Mouse (Mus musculus) lung, adult 2 months (tissue): ENCODE data around the gene Tbcel. TPM values are rescaled to one million over a fixed set of nuclear protein-coding genes. Genes with fewer than 3 reads are reported as not detected.

Experiments used
- DNase-seq: peaks from one replicate; pipeline ENCODE4 v3.0.0; 2022
- H3K4me1 ChIP-seq: fragments of 200-500 bp; 2 replicates; pipeline ENCODE4 v1.6.1; 2011; ENCODE audit warnings: low read length; ENCODE audit not compliant: control insufficient read depth, insufficient read depth
- H3K4me3 ChIP-seq: fragments of 200-500 bp; replicated peaks from 2 replicates; pipeline ENCODE3; 2011; ENCODE audit warnings: low read depth, mild to moderate bottlenecking, control low read depth, low read length; ENCODE audit errors: extremely low read depth
- CTCF ChIP-seq: fragments of 200-500 bp; IDR thresholded peaks from 2 replicates; pipeline ENCODE4 v1.5.1; 2011; ENCODE audit warnings: mild to moderate bottlenecking, low read length, control low read depth; ENCODE audit not compliant: insufficient read depth
- POLR2A ChIP-seq: fragments of 200-500 bp; IDR thresholded peaks from 2 replicates; pipeline ENCODE4 v1.6.1; 2011; ENCODE audit warnings: low read depth, mild to moderate bottlenecking, control low read depth, low read length, borderline replicate concordance; ENCODE audit errors: extremely low read depth
- WGBS: fragments of 180-500 bp; shearing (Covaris S2); methylation state at CpG from one replicate; pipeline ENCODE4 v1.1.7; 2018; 5-methylcytosine and 5-hydroxymethylcytosine counted together
- polyA plus RNA-seq: library from polyadenylated mRNA; depleted of rRNA; stranded (reverse); fragments of >200 nt; gene quantifications from 2 replicates; pipeline ENCODE4 v1.2.3, GENCODE M21; 2012

Tbcel gene
- polyA plus RNA-seq, 1 experiment, result 19.9 TPM

- H3K4me1 ChIP-seq, result no peaks in the 10 kb centered on the region
- no peak for TF ChIP-seq POLR2A
- no peak for TF ChIP-seq CTCF
- whole genome bisulfite sequencing, result 55% methylated on average over 4 of the region's 4 CpGs
- no peak for DNase-seq
- no peak overlapping the region for H3K4me3 ChIP-seq
Observed at GRCm38 (mm10) chr9:42405736-42406135, 101.9 kb downstream of the Tbcel start.

- H3K4me3 ChIP-seq, result no peak overlapping the region
- no peaks in the 10 kb centered on the region for H3K4me1 ChIP-seq
- no peak for DNase-seq
- TF ChIP-seq CTCF, result no peak
- no peak for TF ChIP-seq POLR2A
- 87% methylated on average over 6 of the region's 6 CpGs for WGBS
Observed at GRCm38 (mm10) chr9:42401486-42401885, 106.1 kb downstream of the Tbcel start.

- no peaks in the 10 kb centered on the region for H3K4me1 ChIP-seq
- 85% methylated on average over 6 of the region's 6 CpGs for WGBS
- DNase-seq, result no peak
- TF ChIP-seq CTCF (no peak), POLR2A (no peak)
- no peak within 1 kb of the TSS for H3K4me3 ChIP-seq
Observed at GRCm38 (mm10) chr9:42399829-42400228, 107.8 kb downstream of the Tbcel start, which contains the start of gene Tecta. Gene Tecta, minus strand, starts transcription at chr9:42399929.

GRCm38 (mm10) chr9:42396141-42396540 lies 111.5 kb downstream of the Tbcel start:
- DNase-seq, result no peak
- no peaks in the 10 kb centered on the region for H3K4me1 ChIP-seq
- H3K4me3 ChIP-seq, result no peak overlapping the region
- no peak for TF ChIP-seq POLR2A
- no peak for TF ChIP-seq CTCF
- 52% methylated on average over 2 of the region's 2 CpGs for WGBS

- no peaks in the 10 kb centered on the region for H3K4me1 ChIP-seq
- no peak for DNase-seq
- no peak for TF ChIP-seq CTCF
- TF ChIP-seq POLR2A, result no peak
- H3K4me3 ChIP-seq, result no peak overlapping the region
- 87% methylated on average over 6 of the region's 6 CpGs for WGBS
Observed at GRCm38 (mm10) chr9:42394903-42395302, 112.7 kb downstream of the Tbcel start.

- WGBS, result 87% methylated on average over 8 of the region's 8 CpGs
- no peak for TF ChIP-seq CTCF
- no peak for TF ChIP-seq POLR2A
- no peak overlapping the region for H3K4me3 ChIP-seq
- no peaks in the 10 kb centered on the region for H3K4me1 ChIP-seq
- no peak for DNase-seq
Observed at GRCm38 (mm10) chr9:42394321-42394720, 113.3 kb downstream of the Tbcel start.

- Histone ChIP-seq H3K4me3 (no peak overlapping the region), H3K4me1 (no peaks in the 10 kb centered on the region)
- 35% methylated on average over 6 of the region's 6 CpGs for WGBS
- DNase-seq, result no peak
- TF ChIP-seq CTCF, result no peak
- TF ChIP-seq POLR2A, result no peak
Observed at GRCm38 (mm10) chr9:42392927-42393326, 114.7 kb downstream of the Tbcel start.

GRCm38 (mm10) chr9:42388490-42388889 lies 119.1 kb downstream of the Tbcel start:
- no peak for DNase-seq
- Histone ChIP-seq H3K4me1 (no peaks in the 10 kb centered on the region), H3K4me3 (no peak overlapping the region)
- TF ChIP-seq POLR2A (no peak), CTCF (no peak)
- WGBS, result 55% methylated on average over 4 of the region's 4 CpGs

GRCm38 (mm10) chr9:42387038-42387437 lies 120.6 kb downstream of the Tbcel start:
- WGBS, result 63% methylated on average over 8 of the region's 8 CpGs
- TF ChIP-seq POLR2A (no peak), CTCF (no peak)
- no peak overlapping the region for H3K4me3 ChIP-seq
- no peaks in the 10 kb centered on the region for H3K4me1 ChIP-seq
- DNase-seq, result no peak

- TF ChIP-seq POLR2A (no peak), CTCF (no peak)
- no peak for DNase-seq
- H3K4me3 ChIP-seq, result no peak overlapping the region
- H3K4me1 ChIP-seq, result no peaks in the 10 kb centered on the region
- 69% methylated on average over 13 of the region's 13 CpGs for WGBS
Observed at GRCm38 (mm10) chr9:42385656-42386055, 122.0 kb downstream of the Tbcel start.
